Mouse (Mus musculus): Measurements from ENCODE around the gene Cntn4.

Gene Cntn4

GRCm38 (mm10) chr6:106465766-106466165, 788.3 kb downstream of the Cntn4 start:
- DNase-seq (ENCODE audit: low spot score): peak; percentile 4

DNA sequence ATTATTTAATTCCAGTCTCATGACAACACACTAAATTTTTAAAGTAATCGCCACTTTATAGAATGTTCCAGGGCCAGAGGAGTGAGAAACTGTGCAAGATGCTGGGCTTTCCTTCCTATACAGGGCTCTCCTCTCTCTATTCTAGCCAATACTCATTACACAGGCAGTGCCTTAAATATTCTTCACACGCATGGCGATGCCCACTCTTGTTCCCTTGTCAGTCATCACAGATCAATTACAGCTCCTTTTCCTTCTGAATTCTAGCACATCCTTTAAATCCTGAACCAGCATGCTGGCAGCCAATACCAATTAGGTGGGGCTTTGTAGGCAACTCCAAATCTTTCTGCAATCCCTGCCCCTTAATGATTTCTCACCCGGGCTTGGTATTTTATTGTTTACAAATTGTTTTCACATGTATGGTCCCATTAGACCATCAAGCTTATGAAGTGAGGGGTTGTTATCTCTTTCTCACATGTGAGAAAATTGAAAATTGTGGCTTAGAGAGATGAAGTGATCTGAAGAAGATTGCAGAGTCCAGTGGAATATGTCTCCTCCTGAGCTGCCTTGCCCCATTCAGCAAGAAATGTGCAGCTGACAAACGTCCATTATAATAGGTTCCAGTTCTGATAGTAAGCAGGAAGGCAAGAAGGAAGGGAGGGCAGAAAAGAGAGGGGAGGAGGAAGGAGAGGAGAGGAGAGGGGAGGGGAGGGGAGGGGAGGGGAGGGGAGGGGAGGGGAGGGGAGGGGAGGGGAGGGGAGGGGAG, 789.0 kb downstream of the Cntn4 start:
- no peak for DNase-seq (ENCODE audit: low spot score)

GRCm38 (mm10) chr6:106471840-106472608, 794.6 kb downstream of the Cntn4 start:
- DNase-seq (ENCODE audit: low spot score): no peak

DNA sequence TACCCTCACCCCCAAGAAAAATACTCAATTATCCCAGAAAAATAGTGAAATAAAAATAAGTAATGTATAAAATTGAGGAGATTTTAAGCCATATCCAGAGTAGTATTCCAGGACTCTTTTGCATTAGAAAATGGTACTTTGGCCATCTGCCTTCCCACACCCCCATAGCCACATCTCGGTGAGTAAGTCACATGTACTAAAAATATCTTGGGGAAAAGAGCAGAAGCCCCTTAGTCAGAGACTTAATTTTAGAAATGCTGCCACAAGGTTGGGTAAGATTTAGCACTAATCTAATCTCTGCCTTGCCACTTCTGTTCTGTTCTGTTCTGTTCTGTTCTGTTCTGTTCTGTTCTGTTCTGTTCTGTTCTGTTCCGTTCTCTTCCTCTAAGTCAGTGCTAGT, 796.4 kb downstream of the Cntn4 start:
- no peak for DNase-seq (ENCODE audit: low spot score)

DNA sequence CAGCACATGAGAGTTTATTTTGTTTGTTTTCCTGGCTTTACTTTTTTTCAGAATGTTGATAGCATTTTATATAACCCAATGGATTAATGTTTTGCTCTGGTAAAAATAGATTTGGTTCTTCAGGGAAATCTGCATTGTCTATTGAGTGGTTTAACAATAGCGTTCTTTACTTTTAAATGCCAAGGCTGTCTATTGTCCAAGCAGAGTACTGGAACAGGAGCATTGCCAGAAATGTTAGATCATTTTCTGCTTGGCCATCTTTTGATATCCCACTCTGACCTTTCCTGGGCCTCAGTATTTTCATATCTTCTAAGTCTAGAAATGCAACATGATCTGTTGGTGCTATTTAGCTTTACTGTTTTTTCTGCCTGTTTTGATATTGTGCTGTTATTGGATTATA, 804.1 kb downstream of the Cntn4 start:
- no peak for DNase-seq (ENCODE audit: low spot score)

GRCm38 (mm10) chr6:106496303-106496702, 818.8 kb downstream of the Cntn4 start:
- DNase-seq (ENCODE audit: low spot score): no peak

DNA sequence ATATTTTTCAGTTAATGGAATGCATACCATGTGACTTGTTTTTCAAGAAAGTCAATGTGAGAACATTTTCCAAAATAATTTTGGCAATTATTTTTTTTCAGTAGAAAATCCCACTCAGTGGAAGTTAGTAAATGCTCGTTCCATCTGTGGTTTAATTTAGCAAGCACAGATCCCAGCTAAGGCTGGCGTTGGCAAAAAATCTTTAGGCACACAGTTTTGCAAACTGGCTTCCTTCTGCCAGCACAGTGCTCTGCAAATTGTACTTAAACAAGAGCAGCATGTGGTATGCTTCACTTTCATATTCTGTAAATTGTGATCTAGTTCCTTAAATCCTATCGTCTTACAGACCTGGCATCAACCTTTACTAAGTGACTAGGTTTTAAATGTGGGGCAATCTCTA, 821.7 kb downstream of the Cntn4 start:
- DNase-seq (ENCODE audit: low spot score): no peak

GRCm38 (mm10) chr6:106503961-106504360, 826.5 kb downstream of the Cntn4 start:
- no peak for DNase-seq (ENCODE audit: low spot score)

DNA sequence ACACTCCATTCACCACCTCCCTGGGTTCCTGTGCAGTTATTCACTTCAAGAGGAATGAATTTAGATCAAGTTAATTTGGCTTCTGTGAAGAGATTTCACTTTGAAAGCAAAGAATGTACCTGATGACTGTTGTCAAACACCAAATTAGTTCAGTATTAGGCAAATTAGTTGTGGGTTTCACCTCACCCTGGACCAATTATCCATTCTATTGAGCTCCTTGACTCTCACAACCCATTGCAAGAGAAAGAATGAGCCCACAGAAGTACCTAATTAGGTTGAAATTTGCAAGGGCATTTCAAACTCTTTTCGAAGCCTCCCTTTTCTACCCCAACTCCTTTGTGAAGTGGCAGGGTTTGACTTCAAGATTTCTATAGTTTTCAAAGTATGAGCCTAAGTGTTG, 842.9 kb downstream of the Cntn4 start:
- no peak for DNase-seq (ENCODE audit: low spot score)

GRCm38 (mm10) chr6:106543500-106543899, 866.0 kb downstream of the Cntn4 start:
- DNase-seq (ENCODE audit: low spot score): no peak

DNA sequence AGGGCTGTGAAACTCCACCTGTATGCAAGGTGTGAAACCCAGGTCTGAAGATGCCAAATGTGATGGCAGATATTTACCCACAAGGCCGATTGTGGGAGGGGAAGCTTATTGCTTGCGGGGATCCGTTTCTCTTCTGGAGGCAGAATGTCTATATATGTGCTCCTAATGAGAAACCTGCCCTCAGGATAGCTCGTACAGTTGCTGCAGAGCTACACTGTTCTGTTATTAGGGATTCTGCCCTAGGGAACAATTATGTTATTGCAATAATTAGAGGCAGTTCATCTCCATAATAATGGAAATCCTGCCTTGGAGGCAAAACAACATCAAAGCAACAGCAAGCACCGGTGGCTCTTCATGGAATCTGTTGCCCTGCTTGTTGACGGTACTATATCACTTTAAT, 884.2 kb downstream of the Cntn4 start:
- DNase-seq (ENCODE audit: low spot score): no peak

- DNase-seq (ENCODE audit: low spot score): no peak
Measured at GRCm38 (mm10) chr6:106565316-106565715, 887.9 kb downstream of the Cntn4 start.

- DNase-seq (ENCODE audit: low spot score): no peak
Measured at GRCm38 (mm10) chr6:106565769-106566459, 888.5 kb downstream of the Cntn4 start.

DNA sequence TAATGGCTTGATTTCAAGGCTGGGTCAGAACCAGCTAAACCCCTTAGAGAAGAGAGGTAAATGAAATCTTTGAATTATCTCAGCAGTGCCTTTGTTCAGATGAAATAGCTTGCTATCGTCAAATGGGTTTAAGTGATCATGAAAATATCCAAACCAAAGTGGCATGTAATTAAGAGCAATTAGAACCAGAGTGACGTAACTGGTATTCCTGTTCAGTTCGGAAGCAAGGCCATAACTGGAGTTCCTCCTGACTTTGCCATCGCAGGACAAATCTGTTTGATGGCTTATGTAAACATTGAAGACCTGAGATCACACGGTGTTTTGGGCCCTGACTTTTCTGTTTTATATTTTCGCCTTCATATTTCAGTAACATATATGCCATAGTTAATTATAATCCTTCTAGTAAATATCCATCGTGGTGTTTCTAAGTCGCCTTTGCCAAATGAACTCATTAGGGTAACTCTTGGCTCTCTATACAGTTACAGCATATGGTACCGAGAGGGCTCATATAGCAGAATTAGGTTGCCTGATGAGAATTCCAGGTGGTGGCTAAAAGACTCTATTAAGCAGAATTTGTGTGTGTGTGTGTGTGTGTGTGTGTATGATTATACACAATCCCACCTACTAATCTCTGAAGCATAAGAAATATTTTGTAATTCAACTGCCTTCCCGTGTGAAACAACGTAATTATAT, 889.6 kb downstream of the Cntn4 start:
- DNase-seq (ENCODE audit: low spot score): no peak

- DNase-seq (ENCODE audit: low spot score): no peak
Measured at GRCm38 (mm10) chr6:106580124-106580523, 902.7 kb downstream of the Cntn4 start.

DNA sequence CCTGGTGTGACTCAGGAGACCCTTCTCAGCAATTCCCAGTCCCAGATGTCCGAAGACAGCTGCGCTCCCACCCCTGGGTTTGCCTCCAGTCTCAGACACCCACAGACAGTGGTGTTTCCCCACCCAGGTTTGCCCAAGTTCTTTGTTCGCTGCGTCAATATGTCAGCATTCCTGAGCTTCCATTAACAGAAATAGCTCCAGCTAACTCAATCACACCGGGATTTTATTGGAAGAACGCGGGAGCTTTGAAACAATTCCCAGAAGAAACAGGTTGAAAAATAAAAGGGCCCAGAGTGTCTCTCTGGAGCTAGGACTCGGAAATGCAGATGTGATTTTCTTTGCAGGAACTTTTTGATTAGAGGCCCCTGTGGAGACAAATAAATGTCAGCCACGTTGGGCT, 916.3 kb downstream of the Cntn4 start:
- peak; percentile 12 for DNase-seq (ENCODE audit: low spot score)

DNA sequence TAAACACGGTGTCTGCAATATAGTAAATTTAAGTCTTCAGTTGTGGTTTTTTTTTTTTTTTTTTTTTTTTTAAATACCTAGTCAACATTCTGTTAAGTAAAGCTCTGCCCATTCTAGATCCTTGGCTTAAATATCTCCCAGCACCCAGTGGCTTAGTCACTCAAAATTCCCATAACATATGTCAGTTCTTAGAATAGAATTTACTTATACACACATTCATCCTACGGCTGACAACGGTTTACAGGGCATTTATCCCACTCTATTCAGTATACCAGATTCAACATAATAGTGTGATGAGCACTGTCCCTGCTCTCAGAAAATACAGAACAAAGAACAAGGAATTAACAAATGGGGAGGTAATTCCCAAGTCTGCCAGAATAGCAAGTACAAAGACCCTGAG, 939.6 kb downstream of the Cntn4 start:
- no peak for DNase-seq (ENCODE audit: low spot score)

GRCm38 (mm10) chr6:106621188-106621749, 943.8 kb downstream of the Cntn4 start:
- DNase-seq (ENCODE audit: low spot score): no peak

DNA sequence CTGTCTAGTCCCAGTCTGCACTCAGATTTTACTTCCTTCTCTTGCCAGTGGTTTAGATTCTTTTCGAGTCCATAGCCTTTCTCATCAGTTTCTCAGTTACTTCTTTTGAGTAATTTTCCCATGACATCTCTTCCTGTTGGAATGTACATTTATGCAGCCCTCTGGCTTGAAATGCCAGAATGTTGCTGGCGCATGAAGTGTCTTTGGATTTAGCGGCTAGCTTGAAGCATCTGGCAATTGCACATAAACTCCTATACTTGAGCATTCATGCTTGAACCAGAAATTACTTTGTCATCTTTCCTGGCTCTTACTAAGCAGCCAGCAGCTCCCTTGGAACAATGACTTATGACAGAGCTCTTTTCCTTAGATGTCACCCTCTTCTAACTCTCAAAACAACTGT, 965.6 kb downstream of the Cntn4 start:
- DNase-seq (ENCODE audit: low spot score): no peak

DNA sequence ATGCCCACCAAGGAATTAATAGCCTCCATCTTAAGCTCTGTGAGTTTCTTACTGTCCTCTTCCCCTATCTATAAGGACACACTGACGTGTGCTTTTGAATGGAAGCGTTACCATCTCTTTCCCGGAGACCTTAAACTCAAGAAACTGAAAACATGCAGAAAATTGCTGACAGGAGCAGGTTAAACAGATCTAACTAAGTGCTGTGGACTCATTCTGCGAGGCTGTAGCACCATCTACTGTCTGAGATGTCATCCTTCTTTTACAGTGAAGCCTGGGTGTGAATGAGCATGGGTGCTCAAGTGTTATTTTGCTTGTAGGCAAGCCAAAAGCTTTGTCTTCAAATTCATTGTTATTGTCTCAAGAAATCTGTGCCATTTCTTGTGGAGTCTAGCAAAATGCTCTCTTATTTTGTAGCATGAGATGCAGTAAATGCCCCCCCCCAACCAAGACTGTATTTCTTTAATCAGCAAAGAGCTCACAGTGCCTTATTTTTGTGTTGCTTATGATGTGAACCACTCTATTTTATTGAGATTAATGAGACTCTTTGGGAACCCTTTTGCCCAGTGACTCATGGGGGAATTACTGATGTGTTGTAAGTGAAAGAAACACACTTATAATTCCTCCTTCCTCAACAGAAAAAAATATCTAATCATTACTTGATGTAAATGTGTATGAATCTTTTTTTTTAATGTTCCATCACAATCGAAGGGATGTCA, 968.2 kb downstream of the Cntn4 start:
- peak; percentile 71 for DNase-seq (ENCODE audit: low spot score)

- DNase-seq (ENCODE audit: low spot score): no peak
Measured at GRCm38 (mm10) chr6:106646945-106647344, 969.5 kb downstream of the Cntn4 start.
